Mouse (Mus musculus) CH12.LX (cell line): ENCODE results near the gene Atp8a2. TPM values are rescaled to one million over a fixed set of nuclear protein-coding genes. Genes with fewer than 3 reads are reported as not detected.

Source experiments
- DNase-seq: peaks from one replicate; pipeline ENCODE4 v3.0.0-alpha.2; 2013; ENCODE audit errors: extremely low read depth
- H3K27ac ChIP-seq: 2 replicates; pipeline ENCODE4 v1.5.1; 2012; ENCODE audit warnings: low read depth, mild to moderate bottlenecking, control low read depth, moderate library complexity; ENCODE audit not compliant: insufficient read depth
- H3K27me3 ChIP-seq: replicated peaks from 2 replicates; pipeline ENCODE3; 2012; ENCODE audit warnings: inconsistent platforms
- H3K36me3 ChIP-seq, 2 experiments: replicated peaks in 1 of 2; 2 replicates each; pipeline versions ENCODE3 to v1.6.1; 2012; ENCODE audit warnings: inconsistent platforms in 1 of 2, low read length in 1 of 2, mild to moderate bottlenecking in 1 of 2, mixed read lengths in 1 of 2, moderate library complexity in 1 of 2; ENCODE audit not compliant: control insufficient read depth in 1 of 2, insufficient read depth in 1 of 2
- H3K4me1 ChIP-seq, 2 experiments: 2 replicates each; pipeline ENCODE4 v1.6.1; 2012; ENCODE audit warnings: inconsistent platforms in 1 of 2, moderate library complexity in 1 of 2; ENCODE audit not compliant: insufficient read depth in 2 of 2, control insufficient read depth in 1 of 2
- H3K4me2 ChIP-seq: 2 replicates; pipeline ENCODE4 v1.6.1; 2012; ENCODE audit warnings: low read depth, mild to moderate bottlenecking, control low read depth; ENCODE audit not compliant: poor library complexity, insufficient read depth, severe bottlenecking
- H3K4me3 ChIP-seq, 3 experiments: fragments of 150-350 bp in 1 of 3; sonication (generic) in 1 of 3; replicated peaks in 1 of 3; 2 replicates each; pipeline versions ENCODE3 to v1.5.1; 2011 to 2012; ENCODE audit warnings: low read depth in 2 of 3, low read length in 2 of 3, mild to moderate bottlenecking in 2 of 3, moderate library complexity in 2 of 3, control low read depth in 1 of 3, improper control_type of control experiment in 1 of 3, inconsistent platforms in 1 of 3, mixed read lengths in 1 of 3; ENCODE audit not compliant: poor library complexity in 1 of 3
- H3K79me2 ChIP-seq: replicated peaks from 2 replicates; pipeline ENCODE4 v1.6.1; 2012; ENCODE audit warnings: mild to moderate bottlenecking, moderate library complexity; ENCODE audit not compliant: control insufficient read depth, poor library complexity, insufficient read depth, severe bottlenecking; ENCODE audit errors: extremely low read depth
- H3K9ac ChIP-seq: 2 replicates; pipeline ENCODE4 v1.6.1; 2012; ENCODE audit warnings: low read depth, mild to moderate bottlenecking, control low read depth, moderate library complexity; ENCODE audit not compliant: insufficient read depth
- H3K9me3 ChIP-seq: replicated peaks from 2 replicates; pipeline ENCODE3; 2012; ENCODE audit warnings: low read length, inconsistent platforms, mixed read lengths
- CHD1 ChIP-seq: IDR thresholded peaks from 2 replicates; pipeline ENCODE4 v1.6.1; 2012; ENCODE audit warnings: low read depth, low read length, improper control_type of control experiment, inconsistent platforms
- CTCF ChIP-seq, 2 experiments: IDR thresholded peaks in 1 of 2; conservative IDR thresholded peaks in 1 of 2; 2 replicates each; pipeline ENCODE4 v1.5.1; 2011 to 2012; ENCODE audit warnings: low read depth in 2 of 2, low read length in 2 of 2, improper control_type of control experiment in 1 of 2, inconsistent platforms in 1 of 2, mild to moderate bottlenecking in 1 of 2, moderate library complexity in 1 of 2
- E2F4 ChIP-seq: IDR thresholded peaks from 2 replicates; pipeline ENCODE4 v1.6.1; 2011; ENCODE audit warnings: low read depth, low read length, improper control_type of control experiment; ENCODE audit not compliant: insufficient replicate concordance
- ELF1 ChIP-seq: IDR thresholded peaks from 2 replicates; pipeline ENCODE4 v1.6.1; 2014; ENCODE audit warnings: low read depth, mild to moderate bottlenecking, inconsistent platforms, low read length, improper control_type of control experiment
- EP300 ChIP-seq: IDR thresholded peaks from 2 replicates; pipeline ENCODE4 v1.6.1; 2011; ENCODE audit warnings: low read length, improper control_type of control experiment
- ETS1 ChIP-seq: conservative IDR thresholded peaks from 2 replicates; pipeline ENCODE4 v1.6.1; 2012; ENCODE audit warnings: low read depth, mild to moderate bottlenecking, inconsistent platforms, low read length, improper control_type of control experiment, moderate library complexity
- GABPA ChIP-seq: IDR thresholded peaks from 2 replicates; pipeline ENCODE4 v1.6.1; 2012; ENCODE audit warnings: low read depth, low read length, improper control_type of control experiment, inconsistent platforms; ENCODE audit not compliant: insufficient replicate concordance
- JUN ChIP-seq: IDR thresholded peaks from 2 replicates; pipeline ENCODE4 v1.6.1; 2011; ENCODE audit warnings: low read depth, mild to moderate bottlenecking, low read length, improper control_type of control experiment, moderate library complexity; ENCODE audit not compliant: insufficient read depth
- KAT2A ChIP-seq: IDR thresholded peaks from 2 replicates; pipeline ENCODE4 v1.6.1; 2012; ENCODE audit warnings: low read length, improper control_type of control experiment, inconsistent platforms; ENCODE audit not compliant: insufficient replicate concordance
- MAFK ChIP-seq: IDR thresholded peaks from 2 replicates; pipeline ENCODE4 v1.6.1; 2011; ENCODE audit warnings: low read length, improper control_type of control experiment; ENCODE audit not compliant: insufficient replicate concordance
- MAX ChIP-seq: IDR thresholded peaks from 2 replicates; pipeline ENCODE4 v1.6.1; 2011; ENCODE audit warnings: low read length, improper control_type of control experiment
- MAZ ChIP-seq: IDR thresholded peaks from 2 replicates; pipeline ENCODE4 v1.6.1; 2012; ENCODE audit warnings: low read depth, mild to moderate bottlenecking, inconsistent platforms, low read length, improper control_type of control experiment, moderate library complexity
- MYC ChIP-seq: IDR thresholded peaks from 2 replicates; pipeline ENCODE4 v1.6.1; 2011; ENCODE audit warnings: low read depth, mild to moderate bottlenecking, improper control_type of control experiment, low read length
- NRF1 ChIP-seq: IDR thresholded peaks from 2 replicates; pipeline ENCODE4 v1.6.1; 2014; ENCODE audit warnings: low read depth, mild to moderate bottlenecking, inconsistent platforms, low read length, improper control_type of control experiment, moderate library complexity
- POLR2A ChIP-seq: IDR thresholded peaks from 2 replicates; pipeline ENCODE4 v1.6.1; 2011; ENCODE audit warnings: low read depth, mild to moderate bottlenecking, improper control_type of control experiment, low read length
- RAD21 ChIP-seq: IDR thresholded peaks from 2 replicates; pipeline ENCODE4 v1.6.1; 2011; ENCODE audit warnings: low read depth, mild to moderate bottlenecking, low read length, improper control_type of control experiment, moderate library complexity
- SIN3A ChIP-seq: IDR thresholded peaks from 2 replicates; pipeline ENCODE4 v1.6.1; 2012; ENCODE audit warnings: low read length, improper control_type of control experiment, inconsistent platforms
- SMC3 ChIP-seq: IDR thresholded peaks from 2 replicates; pipeline ENCODE4 v1.6.1; 2011; ENCODE audit warnings: low read depth, low read length, improper control_type of control experiment
- TCF12 ChIP-seq: IDR thresholded peaks from 2 replicates; pipeline ENCODE4 v1.6.1; 2014; ENCODE audit warnings: low read depth, mild to moderate bottlenecking, inconsistent platforms, low read length, improper control_type of control experiment
- UBTF ChIP-seq: IDR thresholded peaks from 2 replicates; pipeline ENCODE4 v1.6.1; 2012; ENCODE audit warnings: low read depth, mild to moderate bottlenecking, inconsistent platforms, low read length, improper control_type of control experiment, moderate library complexity
- USF1 ChIP-seq: IDR thresholded peaks from 2 replicates; pipeline ENCODE4 v1.6.1; 2014; ENCODE audit warnings: low read depth, mild to moderate bottlenecking, inconsistent platforms, low read length, improper control_type of control experiment
- USF2 ChIP-seq: conservative IDR thresholded peaks from 2 replicates; pipeline ENCODE4 v1.6.1; 2011; ENCODE audit warnings: low read depth, low read length, improper control_type of control experiment
- ZKSCAN1 ChIP-seq: IDR thresholded peaks from 2 replicates; pipeline ENCODE4 v1.6.1; 2012; ENCODE audit warnings: low read depth, inconsistent platforms, low read length, improper control_type of control experiment, borderline replicate concordance
- ZMIZ1 ChIP-seq: IDR thresholded peaks from 2 replicates; pipeline ENCODE4 v1.6.1; 2012; ENCODE audit warnings: low read depth, mild to moderate bottlenecking, inconsistent platforms, low read length, improper control_type of control experiment
- ZNF384 ChIP-seq: IDR thresholded peaks from 2 replicates; pipeline ENCODE4 v1.6.1; 2012; ENCODE audit warnings: low read depth, low read length, improper control_type of control experiment, inconsistent platforms
- dilution Hi-C: fragments of 300-500 bp; cut with MboI; formaldehyde crosslinking; loops from 2 replicates; pipeline ENCODE4 v1.14.3; 2020; ENCODE audit warnings: low sequenced_read_pairs; ENCODE audit not compliant: extremely low pct_unique_long_range_greater_than_20kb, extremely low pct_ligation_motif_present
- in situ Hi-C: fragments of 300-500 bp; cut with MboI; formaldehyde crosslinking; loops from 3 replicates; pipeline ENCODE4 v1.14.3; 2019; ENCODE audit warnings: low sequenced_read_pairs, low pct_ligation_motif_present, low pct_unique_long_range_greater_than_20kb, mixed read lengths
- polyA plus RNA-seq: library from polyadenylated mRNA; unstranded; fragments of >175 nt; gene quantifications from 2 replicates; pipeline ENCODE4 v1.2.1, GENCODE M21; 2012; ENCODE audit warnings: low read depth; ENCODE audit not compliant: insufficient read length
- total RNA-seq, 2 experiments: library from RNA; depleted of rRNA; stranded (reverse); fragments of 300-350 nt in 1 of 2; fragments of >200 nt in 1 of 2; gene quantifications; 2 replicates each; pipeline ENCODE4 v1.2.3; 2012 to 2014

Atp8a2 gene
- total and polyA plus RNA-seq, 3 experiments = 0.15 to 0.29 (median 0.21) TPM

DNA sequence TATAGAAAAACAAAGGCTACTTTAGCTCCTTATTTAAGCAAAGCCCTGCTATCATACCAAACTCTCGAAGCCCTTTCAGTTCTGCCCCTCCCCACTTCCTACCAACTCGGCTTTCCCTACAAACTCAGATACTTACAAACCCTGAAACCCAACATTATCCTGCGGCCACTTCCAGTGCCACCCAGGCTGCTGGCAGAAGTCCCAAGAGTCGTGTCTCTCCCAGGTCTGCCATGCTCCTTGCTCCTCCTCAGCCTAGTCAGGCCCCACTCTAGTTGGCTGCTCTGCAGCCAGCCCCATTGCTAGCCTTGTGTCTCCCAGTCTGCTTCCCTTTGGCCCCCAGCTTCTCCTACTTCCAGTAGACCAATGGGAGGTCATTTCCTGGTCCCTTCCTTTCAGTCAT lies 451.3 kb downstream of the Atp8a2 start:
- TF ChIP-seq ZKSCAN1 = no peak
- no peak for TF ChIP-seq ETS1
- TF ChIP-seq EP300 = no peak
- TF ChIP-seq CTCF (conservative IDR thresholded peaks at IDR 0.05 in 1 of 2, IDR thresholded peaks at IDR 0.05 in 1 of 2; ENCODE audit: low read depth in 2 of 2, low read length in 2 of 2) = no peak
- TF ChIP-seq JUN = no peak
- TF ChIP-seq TCF12 = no peak
- no peak for TF ChIP-seq CHD1
- TF ChIP-seq MYC = no peak
- TF ChIP-seq NRF1 = no peak
- no peak for TF ChIP-seq MAX
- no peak for TF ChIP-seq USF1
- no peak for TF ChIP-seq KAT2A
- no peak for TF ChIP-seq SIN3A
- TF ChIP-seq ELF1 = no peak
- TF ChIP-seq USF2 = no peak
- no peak for TF ChIP-seq SMC3
- no peak for TF ChIP-seq RAD21
- no peak for TF ChIP-seq MAFK
- TF ChIP-seq MAZ = no peak
- TF ChIP-seq, all 38 proteins: peak for 0
- Histone ChIP-seq H3K4me2 (no peak overlapping the region), H3K36me3 (no peaks in the 10 kb centered on the region), H3K27ac (no peak overlapping the region), H3K4me3 (no peak overlapping the region), H3K79me2 (no peaks in the 10 kb centered on the region), H3K4me1 (no peaks in the 10 kb centered on the region), H3K9me3 (no peaks in the 10 kb centered on the region), H3K27me3 (no peaks in the 10 kb centered on the region), H3K9ac (no peak overlapping the region)
- dilution Hi-C loops (no loop called here), in situ Hi-C loops (no loop called here)
- no peak for DNase-seq

DNA sequence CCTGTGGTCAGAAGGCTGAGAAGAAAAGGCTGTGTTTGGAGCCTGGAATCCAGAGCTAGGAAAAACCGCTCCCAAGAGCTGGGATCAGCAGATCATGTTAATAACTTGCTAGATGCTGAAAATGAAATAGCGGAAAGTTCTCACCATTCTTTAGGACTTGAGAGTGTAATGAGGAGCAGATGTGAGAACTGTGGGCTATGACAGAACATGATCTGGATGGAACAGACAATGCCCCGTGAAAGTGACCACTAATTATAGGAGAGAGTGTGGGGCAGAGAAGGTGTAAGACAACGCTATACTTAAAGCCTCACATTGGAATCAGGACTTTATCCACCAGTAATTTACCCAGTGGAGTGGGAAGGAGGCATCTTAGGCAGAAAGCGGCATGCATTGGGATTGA lies 455.2 kb downstream of the Atp8a2 start:
- H3K9ac ChIP-seq = no peak overlapping the region
- H3K36me3 ChIP-seq = no peaks in the 10 kb centered on the region
- peaks cover 4 to 22% of the 10 kb centered on the region in 2 experiments; a peak in 3 of 4 replicates for H3K4me1 ChIP-seq
- no peak overlapping the region for H3K4me2 ChIP-seq
- DNase-seq = no peak
- H3K27me3 ChIP-seq = no peaks in the 10 kb centered on the region
- TF ChIP-seq GABPA (no peak), EP300 (no peak), CHD1 (no peak), MAZ (no peak), USF2 (no peak), CTCF (conservative IDR thresholded peaks at IDR 0.05 in 1 of 2, IDR thresholded peaks at IDR 0.05 in 1 of 2; ENCODE audit: low read depth in 2 of 2, low read length in 2 of 2) (no peak), POLR2A (no peak), NRF1 (no peak), ETS1 (no peak), MAX (no peak), ZMIZ1 (no peak), ZNF384 (no peak), UBTF (no peak), USF1 (no peak), E2F4 (no peak)
- in situ Hi-C loops = no loop called here
- no peak overlapping the region for H3K4me3 ChIP-seq
- H3K79me2 ChIP-seq = no peaks in the 10 kb centered on the region
- no peak overlapping the region for H3K27ac ChIP-seq
- dilution Hi-C loops = no loop called here
- H3K9me3 ChIP-seq = no peaks in the 10 kb centered on the region
